Mouse (Mus musculus): ENCODE results near the gene Ppp3ca. TPM values are rescaled to one million over a fixed set of nuclear protein-coding genes. Genes with fewer than 3 reads are reported as not detected.

Gene Ppp3ca
- total and polyA plus RNA-seq, 3 experiments = 17.4 to 40.6 (median 32.0) TPM

- no peak for DNase-seq (ENCODE audit: low read depth, low spot score)
- Histone ChIP-seq H3K79me2 (ENCODE audit: control insufficient read depth, insufficient read depth, low read length, poor library complexity) (no peaks in the 10 kb centered on the region), H3K27me3 (ENCODE audit: control insufficient read depth in 1 of 2, insufficient read depth in 2 of 2, low read length in 2 of 2) (no peaks in the 10 kb centered on the region), H3K36me3 (ENCODE audit: control insufficient read depth in 1 of 2, insufficient read depth in 2 of 2, low read length in 2 of 2) (no peaks in the 10 kb centered on the region; a peak in 1 of 4 replicates), H3K4me1 (ENCODE audit: control insufficient read depth in 1 of 2, insufficient read depth in 2 of 2, low read length in 2 of 2) (no peaks in the 10 kb centered on the region; a peak in 1 of 4 replicates), H3K9ac (ENCODE audit: control insufficient read depth, low read depth, low read length, poor library complexity, severe bottlenecking) (no peak overlapping the region), H3K27ac (ENCODE audit: control insufficient read depth, low read depth, low read length) (no peak overlapping the region), H3K4me3 (ENCODE audit: control insufficient read depth in 1 of 2, insufficient read depth in 1 of 2, low read depth in 2 of 2, low read length in 2 of 2) (no peak overlapping the region), H3K9me3 (replicated peaks; ENCODE audit: insufficient read depth, low read length) (no peaks in the 10 kb centered on the region)
- TF ChIP-seq ELF1 (IDR thresholded peaks at IDR 0.05; ENCODE audit: low read depth, low read length) (no peak), CHD2 (IDR thresholded peaks at IDR 0.05; ENCODE audit: low read length) (no peak), USF1 (IDR thresholded peaks at IDR 0.05; ENCODE audit: low read depth, low read length) (no peak), MXI1 (IDR thresholded peaks at IDR 0.05; ENCODE audit: low read depth, low read length) (no peak), RAD21 (IDR thresholded peaks at IDR 0.05; ENCODE audit: low read depth, low read length) (no peak), GATA1 (IDR thresholded peaks at IDR 0.05; ENCODE audit: low read depth, low read length) (no peak), ZC3H11A (IDR thresholded peaks at IDR 0.05; ENCODE audit: low read depth, low read length) (no peak), GABPA (IDR thresholded peaks at IDR 0.05; ENCODE audit: low read depth, low read length) (no peak), MYB (IDR thresholded peaks at IDR 0.05; ENCODE audit: low read depth, low read length) (no peak), MYC (IDR thresholded peaks at IDR 0.05; ENCODE audit: low read depth, low read length) (no peak), SMC3 (IDR thresholded peaks at IDR 0.05; ENCODE audit: low read depth, low read length) (no peak), MAX (IDR thresholded peaks at IDR 0.05; ENCODE audit: low read length) (no peak), MAFK (IDR thresholded peaks at IDR 0.05; ENCODE audit: borderline replicate concordance, low read depth, low read length) (no peak), NRF1 (IDR thresholded peaks at IDR 0.05; ENCODE audit: insufficient read depth, low read depth, low read length, poor library complexity, severe bottlenecking) (no peak), HCFC1 (IDR thresholded peaks at IDR 0.05; ENCODE audit: low read depth, low read length) (no peak), POLR2AphosphoS5 (IDR thresholded peaks at IDR 0.05; ENCODE audit: borderline replicate concordance, low read depth, low read length) (no peak), TAL1 (IDR thresholded peaks at IDR 0.05; ENCODE audit: low read length) (no peak), ZKSCAN1 (IDR thresholded peaks at IDR 0.05; ENCODE audit: low read depth, low read length) (no peak), ETS1 (IDR thresholded peaks at IDR 0.05; ENCODE audit: low read depth, low read length) (no peak)
These were observed 197.4 kb downstream of the Ppp3ca start for GRCm38 (mm10) chr3:136867366-136867765.

DNA sequence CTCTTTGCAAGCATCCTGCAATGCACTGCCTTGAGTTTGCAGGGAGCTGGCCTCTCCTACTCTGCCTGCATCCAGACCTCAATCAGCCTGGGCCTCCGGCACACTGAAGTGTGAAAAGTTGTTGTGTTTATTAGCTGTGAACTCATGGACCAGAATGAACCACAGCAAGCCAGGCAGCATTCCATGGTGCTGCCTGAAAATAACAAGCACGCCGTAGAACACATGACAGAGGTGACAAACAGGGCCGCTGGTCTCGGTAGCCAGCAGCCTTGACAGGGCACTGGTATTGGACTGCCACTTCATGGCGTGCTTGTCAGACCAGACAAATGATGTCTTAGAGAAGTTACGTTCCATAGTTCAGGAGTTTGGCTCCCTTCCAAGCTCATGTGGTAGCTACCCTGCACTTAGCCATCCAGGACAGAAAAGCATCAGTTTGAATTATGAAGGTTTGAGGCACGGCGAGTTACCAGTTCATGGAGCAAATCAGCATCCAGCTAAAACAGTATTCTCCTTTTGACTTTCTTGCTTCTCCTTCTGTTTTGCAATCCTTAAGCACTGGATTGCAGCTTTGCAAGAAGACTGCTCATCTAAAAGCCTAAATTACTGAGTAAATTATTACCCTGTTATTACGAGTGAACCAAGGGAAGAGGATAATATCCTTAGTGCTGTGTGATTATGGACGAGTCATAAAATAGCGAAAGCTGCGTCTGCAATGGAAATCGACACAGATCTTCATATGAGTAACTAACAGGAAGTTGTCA is 202.0 kb downstream of the Ppp3ca start:
- Histone ChIP-seq H3K4me3 (ENCODE audit: control insufficient read depth in 1 of 2, insufficient read depth in 1 of 2, low read depth in 2 of 2, low read length in 2 of 2) (no peak overlapping the region), H3K36me3 (ENCODE audit: control insufficient read depth in 1 of 2, insufficient read depth in 2 of 2, low read length in 2 of 2) (no peaks in the 10 kb centered on the region; a peak in 1 of 4 replicates), H3K9me3 (replicated peaks; ENCODE audit: insufficient read depth, low read length) (no peaks in the 10 kb centered on the region), H3K9ac (ENCODE audit: control insufficient read depth, low read depth, low read length, poor library complexity, severe bottlenecking) (no peak overlapping the region), H3K27me3 (ENCODE audit: control insufficient read depth in 1 of 2, insufficient read depth in 2 of 2, low read length in 2 of 2) (no peaks in the 10 kb centered on the region), H3K79me2 (ENCODE audit: control insufficient read depth, insufficient read depth, low read length, poor library complexity) (no peaks in the 10 kb centered on the region), H3K27ac (ENCODE audit: control insufficient read depth, low read depth, low read length) (no peak overlapping the region), H3K4me1 (ENCODE audit: control insufficient read depth in 1 of 2, insufficient read depth in 2 of 2, low read length in 2 of 2) (no peaks in the 10 kb centered on the region)
- no peak for DNase-seq (ENCODE audit: low read depth, low spot score)
- TF ChIP-seq POLR2A (IDR thresholded peaks at IDR 0.05; ENCODE audit: control insufficient read depth in 1 of 2, insufficient read depth in 1 of 2, low read depth in 1 of 2, low read length in 2 of 2, poor library complexity in 1 of 2) (no peak), MXI1 (IDR thresholded peaks at IDR 0.05; ENCODE audit: low read depth, low read length) (no peak), USF1 (IDR thresholded peaks at IDR 0.05; ENCODE audit: low read depth, low read length) (no peak), ZC3H11A (IDR thresholded peaks at IDR 0.05; ENCODE audit: low read depth, low read length) (no peak), POLR2AphosphoS5 (IDR thresholded peaks at IDR 0.05; ENCODE audit: borderline replicate concordance, low read depth, low read length) (no peak), TCF12 (IDR thresholded peaks at IDR 0.05; ENCODE audit: low read depth, low read length) (no peak), CHD2 (IDR thresholded peaks at IDR 0.05; ENCODE audit: low read length) (no peak), KAT2A (conservative IDR thresholded peaks at IDR 0.05; ENCODE audit: low read depth, low read length) (no peak), SIN3A (IDR thresholded peaks at IDR 0.05; ENCODE audit: low read length) (no peak), MYC (IDR thresholded peaks at IDR 0.05; ENCODE audit: low read depth, low read length) (no peak), ELF1 (IDR thresholded peaks at IDR 0.05; ENCODE audit: low read depth, low read length) (no peak), E2F4 (IDR thresholded peaks at IDR 0.05; ENCODE audit: borderline replicate concordance, low read depth, low read length) (no peak), HCFC1 (IDR thresholded peaks at IDR 0.05; ENCODE audit: low read depth, low read length) (no peak)

All from MEL (cell line).